Mouse (Mus musculus) small intestine, adult 2 months (tissue): ENCODE measurements around the gene Psrc1.

Source experiments
- CTCF ChIP-seq: fragments of 200-500 bp; IDR thresholded peaks from 2 replicates; pipeline ENCODE4 v1.5.1; 2012; ENCODE audit warnings: low read depth, mild to moderate bottlenecking, control low read depth, inconsistent platforms, low read length, moderate library complexity, mixed read lengths; ENCODE audit not compliant: insufficient replicate concordance, insufficient read length; ENCODE audit errors: extremely low read depth
- POLR2A ChIP-seq: fragments of 200-500 bp; IDR thresholded peaks from 2 replicates; pipeline ENCODE4 v1.6.1; 2012; ENCODE audit warnings: low read depth, mild to moderate bottlenecking, control low read depth, inconsistent platforms, low read length, moderate library complexity

GRCm38 (mm10) chr3:108398281-108398680 is 14.6 kb downstream of the Psrc1 start:
- no peak for TF ChIP-seq CTCF
- TF ChIP-seq POLR2A = no peak
